Mouse (Mus musculus) gastrocnemius, adult 18-20 months (tissue): Measurements from ENCODE around the gene Elavl3. TPM values are rescaled to one million over a fixed set of nuclear protein-coding genes. Genes with fewer than 3 reads are reported as not detected.

Experiments used
- total RNA-seq, 2 experiments: library from RNA; stranded (reverse); gene quantifications; 2 replicates each; pipeline ENCODE4 v1.2.3; 2021

Elavl3 gene
- total RNA-seq, 2 experiments from 2014 or later, result 0.24 TPM; not detected in 1

Other genes starting within 250 kb of the Elavl3 start
- under 1 TPM in 1 of 2 experiments, not detected in 1; 0.26 TPM for gene Angptl8, start 216.5 kb downstream of the Elavl3 start, total RNA-seq
- gene Dock6, start 199.4 kb downstream of the Elavl3 start, total RNA-seq, result 1 to 10 TPM; 7.4 to 8.7 TPM
- 1 to 10 TPM; 1.9 to 4.3 TPM for gene Rab3d, start 133.8 kb downstream of the Elavl3 start, total RNA-seq
- under 1 TPM; 0.71 to 0.85 TPM for gene Ccdc159, start 124.6 kb downstream of the Elavl3 start, total RNA-seq
- 10 to 100 TPM; 10.5 to 13.8 TPM for gene Tmem205, start 124.5 kb downstream of the Elavl3 start, total RNA-seq
- gene Plppr2, start 115.0 kb downstream of the Elavl3 start, total RNA-seq, result under 1 TPM; 0.50 to 0.81 TPM
- 1 to 10 TPM; 2.1 to 2.3 TPM for gene Swsap1, start 96.3 kb downstream of the Elavl3 start, total RNA-seq
- gene Epor, start 88.5 kb downstream of the Elavl3 start, total RNA-seq, result under 1 TPM in 1 of 2 experiments, not detected in 1; 0.21 TPM
- gene Rgl3, start 62.6 kb downstream of the Elavl3 start, total RNA-seq, result under 1 TPM; 0.39 to 0.55 TPM
- gene Ccdc151, start 49.4 kb downstream of the Elavl3 start, total RNA-seq, result not detected
- gene Prkcsh, start 49.2 kb downstream of the Elavl3 start, total RNA-seq, result 10 to 100 TPM; 24.4 to 27.9 TPM
- not detected for gene Gm49318, start 19.2 kb upstream of the Elavl3 start, total RNA-seq
- 1 to 10 TPM; 3.2 to 3.7 TPM for gene Zfp653, start 19.4 kb upstream of the Elavl3 start, total RNA-seq
- 10 to 100 TPM; 89.2 to 92.1 TPM for gene Ecsit, start 33.4 kb upstream of the Elavl3 start, total RNA-seq
- 1 to 10 TPM; 3.1 to 6.5 TPM for gene Cnn1, start 47.2 kb upstream of the Elavl3 start, total RNA-seq
- gene Elof1, start 65.1 kb upstream of the Elavl3 start, total RNA-seq, result 10 to 100 TPM; 37.9 to 39.1 TPM
- gene Acp5, start 83.7 kb upstream of the Elavl3 start, total RNA-seq, result 1 to 10 TPM in 1 of 2 experiments, under 1 TPM in 1; 0.94 to 2.3 TPM
- gene Pigyl, start 104.8 kb upstream of the Elavl3 start, total RNA-seq, result 10 to 100 TPM; 33.4 to 36.9 TPM
- gene Zfp872, start 136.1 kb upstream of the Elavl3 start, total RNA-seq, result not detected
- gene Zfp809, start 173.7 kb upstream of the Elavl3 start, total RNA-seq, result 1 to 10 TPM; 6.1 to 6.3 TPM
- not detected for gene Zfp599, start 207.9 kb upstream of the Elavl3 start, total RNA-seq